Mouse (Mus musculus) testis, postnatal 14 days (tissue): ENCODE measurements around the gene F9.
"Not testable (repeated sequence)": the region's sequence is repeated elsewhere in the genome, so short reads cannot be mapped to it uniquely, and the experiment has no call there.

Experiments
- DNase-seq: peaks from one replicate; pipeline ENCODE4 v3.0.0; 2021; ENCODE audit warnings: low spot score

The F9 gene

DNA sequence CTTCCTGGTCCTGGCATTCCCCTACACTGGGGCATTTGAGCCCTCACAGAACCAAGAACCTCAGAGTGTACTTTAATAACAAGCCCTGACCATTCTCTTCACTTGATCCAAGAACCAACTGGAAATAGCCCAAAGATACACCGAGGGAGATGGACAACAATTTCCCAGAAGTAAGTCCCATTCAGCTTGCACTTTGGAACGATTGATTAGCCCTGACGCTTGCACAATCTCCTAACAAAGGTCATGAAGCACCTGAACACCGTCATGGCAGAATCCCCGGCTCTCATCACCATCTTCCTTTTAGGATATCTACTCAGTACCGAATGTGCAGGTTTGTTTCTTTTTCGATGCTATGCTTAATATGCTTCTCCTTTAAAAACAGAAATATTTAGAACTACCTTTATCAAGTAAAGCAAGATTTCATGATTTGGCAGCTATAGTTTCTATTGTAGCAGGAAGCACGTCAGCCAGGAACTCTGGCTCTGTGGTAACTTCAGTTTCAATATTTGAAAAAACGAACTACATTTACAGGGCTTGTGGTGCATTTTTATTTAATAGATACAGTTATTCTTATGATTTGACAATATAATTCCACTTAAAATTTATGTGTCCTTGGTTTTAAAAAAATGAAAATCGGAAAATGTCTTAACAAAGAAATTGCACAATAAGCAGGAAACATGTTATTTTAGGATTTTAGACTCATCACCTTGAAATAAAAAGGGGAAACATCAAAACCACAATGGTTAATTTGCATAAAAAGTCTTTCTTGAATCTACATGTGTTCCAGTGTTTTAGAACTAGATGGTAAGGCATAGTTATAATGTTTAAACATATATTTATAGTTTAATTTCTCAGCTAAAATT is at the start of gene F9:
TSS of gene F9 (plus strand) at position 244 of the 863 bp plus-strand sequence.
- no peak for DNase-seq

- not testable (repeated sequence) for DNase-seq
Measured at GRCm38 (mm10) chrX:59969767-59970166, 29.5 kb upstream of the F9 start.

- no peak for DNase-seq
Measured at GRCm38 (mm10) chrX:60000084-60000443, 800 bp downstream of the F9 start.

GRCm38 (mm10) chrX:60001461-60001860 is 2.2 kb downstream of the F9 start:
- no peak for DNase-seq

DNA sequence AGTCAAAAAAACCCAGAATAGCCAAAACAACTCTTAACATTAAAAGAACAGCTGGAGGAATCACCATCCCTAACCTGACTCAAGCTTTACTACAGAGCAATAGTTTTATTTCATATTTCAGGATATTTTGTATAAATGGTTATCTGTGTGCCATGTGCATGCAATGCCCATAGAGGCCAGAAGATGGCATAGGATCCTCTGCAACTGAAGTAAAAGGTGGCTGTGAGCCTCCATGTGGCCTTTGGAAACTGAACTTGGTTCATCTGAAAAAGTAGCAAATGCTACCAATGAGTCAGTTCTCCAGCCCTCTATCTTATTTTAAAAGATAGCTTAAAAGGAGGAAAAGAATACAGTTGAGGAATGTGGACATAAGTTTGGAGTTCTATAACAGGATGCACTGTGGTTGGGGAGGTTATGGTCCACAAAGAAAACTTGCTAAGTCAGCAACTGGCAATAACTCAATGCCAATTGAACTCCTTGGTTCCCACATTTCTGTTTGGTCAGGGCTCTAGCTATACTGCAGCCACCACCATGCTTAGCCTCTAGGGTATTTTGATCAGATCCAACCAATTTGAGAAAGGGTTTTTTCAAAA is 13.9 kb downstream of the F9 start:
- DNase-seq = no peak

DNA sequence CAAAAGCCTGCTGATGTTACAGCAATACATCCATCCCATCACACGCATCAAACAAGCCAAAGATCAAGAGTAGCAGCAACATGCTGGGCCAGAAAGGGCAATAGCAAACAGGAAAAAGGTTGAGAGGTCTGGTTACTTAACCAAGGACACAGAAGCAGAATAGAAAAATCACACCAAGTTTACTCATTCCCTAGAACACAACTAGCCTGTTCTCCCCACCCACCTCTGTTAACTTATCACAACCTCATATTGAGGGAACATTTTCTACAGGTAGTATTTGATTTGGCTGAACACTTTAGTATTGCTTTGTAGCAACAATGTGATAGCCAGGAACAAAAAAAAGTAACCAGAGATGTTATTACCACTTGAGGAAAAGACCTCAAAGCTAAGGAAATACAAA is 15.3 kb downstream of the F9 start:
- DNase-seq = no peak

- no peak for DNase-seq
Measured at GRCm38 (mm10) chrX:60021007-60021406, 21.7 kb downstream of the F9 start.

- DNase-seq = no peak
Measured at GRCm38 (mm10) chrX:60021595-60021994, 22.3 kb downstream of the F9 start.

- no peak for DNase-seq
Measured at GRCm38 (mm10) chrX:60026654-60027053, 27.4 kb downstream of the F9 start.

- DNase-seq = no peak
Measured at GRCm38 (mm10) chrX:60054745-60055144, 55.5 kb downstream of the F9 start.

- no peak for DNase-seq
Measured at GRCm38 (mm10) chrX:60055185-60055584, 55.9 kb downstream of the F9 start.

GRCm38 (mm10) chrX:60075359-60075758 is 76.1 kb downstream of the F9 start:
- DNase-seq = no peak
